Mouse (Mus musculus) large intestine, adult 2 months (tissue): ENCODE data around the gene Vmn1r227. TPM values are rescaled to one million over a fixed set of nuclear protein-coding genes. Genes with fewer than 3 reads are reported as not detected.

Experiments
- DNase-seq: peaks from one replicate; pipeline ENCODE4 v3.0.0-alpha.2; 2012; ENCODE audit warnings: low read depth, low spot score
- WGBS: fragments of 180-500 bp; shearing (Covaris S2); methylation state at CpG from one replicate; pipeline ENCODE4 v1.1.7; 2018; 5-methylcytosine and 5-hydroxymethylcytosine counted together
- polyA plus RNA-seq: library from polyadenylated mRNA; depleted of rRNA; stranded (reverse); fragments of >200 nt; gene quantifications from 2 replicates; pipeline ENCODE4 v1.2.3, GENCODE M21; 2012; rRNA removed

Vmn1r227 gene
- not detected in 2 replicates for polyA plus RNA-seq

DNA sequence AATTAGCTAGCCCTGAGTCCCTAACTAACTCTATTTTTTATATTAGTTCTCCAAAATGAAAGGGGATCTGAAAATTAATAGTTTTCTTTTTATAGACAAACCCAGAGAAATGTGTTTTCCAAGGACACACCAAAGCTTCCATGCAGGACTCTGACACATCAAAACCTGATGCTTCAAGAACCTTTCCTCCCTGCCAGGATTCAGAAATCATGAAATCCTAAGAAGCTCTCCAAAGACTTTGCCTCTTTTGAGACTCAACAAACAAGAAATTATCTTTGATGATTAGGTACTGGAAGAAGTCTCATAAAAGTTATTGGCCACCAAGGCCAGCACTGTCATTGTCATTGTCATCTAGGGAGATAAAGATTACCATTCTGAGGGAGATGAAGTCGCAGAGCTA is at the start of gene Vmn1r227:
TSS of gene Vmn1r227 (plus strand) at position 301 of the 400 bp plus-strand sequence.
- DNase-seq = no peak
- WGBS = 20% methylated on average over 1 of the region's 1 CpGs

DNA sequence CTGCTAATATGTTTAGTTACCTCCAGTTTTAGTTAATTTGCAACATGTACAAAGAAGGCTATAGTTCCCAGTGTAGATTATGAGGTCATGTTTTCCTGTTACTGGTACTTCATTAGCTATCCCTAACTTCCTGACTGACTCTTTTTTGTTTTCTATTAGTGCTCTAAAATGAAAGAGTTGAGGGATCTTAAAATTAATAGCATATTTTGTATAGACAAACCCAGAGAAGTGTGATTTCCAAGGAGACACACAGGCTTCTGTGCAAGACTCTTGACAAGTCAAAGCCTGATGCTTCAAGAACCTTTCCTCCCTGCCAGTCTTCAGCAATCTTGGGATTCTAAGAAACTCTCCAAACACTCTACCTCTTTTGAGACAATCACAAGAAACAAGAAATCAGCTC is 47.1 kb upstream of the Vmn1r227 start, which contains the start of gene Vmn1r226:
TSS of gene Vmn1r226 (plus strand) at position 301 of the 400 bp plus-strand sequence.
- no peak for DNase-seq

DNA sequence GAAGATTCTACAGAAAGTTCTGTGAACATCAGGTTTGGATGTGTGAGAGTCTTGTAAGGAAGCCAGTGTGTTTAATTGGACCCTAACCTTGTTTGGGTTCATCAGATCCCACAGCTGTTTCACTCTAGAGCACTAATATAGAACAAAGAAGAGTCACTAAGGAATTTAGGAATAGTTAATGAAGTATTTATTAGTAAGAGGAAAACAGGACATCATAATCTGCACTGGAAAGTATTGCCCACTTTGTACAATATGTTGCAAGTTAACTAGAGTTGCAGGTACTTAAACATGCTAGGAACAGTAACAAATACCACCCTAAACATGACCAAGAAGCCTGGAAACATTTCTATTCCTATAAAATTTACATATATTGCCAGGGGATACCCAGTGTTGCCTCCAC is 56.4 kb downstream of the Vmn1r227 start, which contains the start of gene Vmn1r228:
TSS of gene Vmn1r228 (minus strand) at position 101 of the 400 bp plus-strand sequence.
- no peak for DNase-seq

Other genes starting within 250 kb of the Vmn1r227 start
- gene Vmn2r108, start 248.5 kb upstream of the Vmn1r227 start, polyA plus RNA-seq = not detected in 2 replicates
- gene Vmn1r225, start 231.7 kb upstream of the Vmn1r227 start, polyA plus RNA-seq = not detected in 2 replicates
- gene Vmn2r109, start 165.1 kb upstream of the Vmn1r227 start, polyA plus RNA-seq = not detected in 2 replicates
- not detected in 2 replicates for gene Vmn2r110, start 133.4 kb upstream of the Vmn1r227 start, polyA plus RNA-seq
- not detected in 2 replicates for gene Fpr-rs3, start 105.0 kb upstream of the Vmn1r227 start, polyA plus RNA-seq
- not detected in 2 replicates for gene Vmn1r226, start 47.0 kb upstream of the Vmn1r227 start, polyA plus RNA-seq
- gene Vmn1r228, start 56.3 kb downstream of the Vmn1r227 start, polyA plus RNA-seq = not detected in 2 replicates
- gene Vmn1r229, start 81.7 kb downstream of the Vmn1r227 start, polyA plus RNA-seq = not detected in 2 replicates
- gene Vmn1r230, start 110.6 kb downstream of the Vmn1r227 start, polyA plus RNA-seq = not detected in 2 replicates
- not detected in 2 replicates for gene Vmn1r231, start 175.2 kb downstream of the Vmn1r227 start, polyA plus RNA-seq
- gene Vmn1r232, start 189.9 kb downstream of the Vmn1r227 start, polyA plus RNA-seq = not detected in 2 replicates
- 174 TPM in 2 replicates for gene Ppp2r1a, start 215.5 kb downstream of the Vmn1r227 start, polyA plus RNA-seq